Mouse (Mus musculus) forebrain, embryonic 10.5 days (tissue): ENCODE data around the gene Aplp1. TPM values are rescaled to one million over a fixed set of nuclear protein-coding genes. Genes with fewer than 3 reads are reported as not detected.

Experiments used
- DNase-seq: peaks from one replicate; pipeline ENCODE4 v3.0.0-alpha.2; 2017; ENCODE audit warnings: low spot score; ENCODE audit errors: extremely low spot score
- H3K27ac ChIP-seq: fragments of 300-500 bp; sonication (generic); 2 replicates; pipeline ENCODE4 v1.5.1; 2016; ENCODE audit warnings: mild to moderate bottlenecking
- H3K27me3 ChIP-seq: fragments of 300-500 bp; sonication (generic); 2 replicates; pipeline ENCODE4 v1.6.1; 2016; ENCODE audit warnings: mild to moderate bottlenecking; ENCODE audit not compliant: poor library complexity, severe bottlenecking
- H3K36me3 ChIP-seq: fragments of 300-500 bp; sonication (generic); replicated peaks from 2 replicates; pipeline ENCODE4 v1.6.1; 2016; ENCODE audit warnings: mild to moderate bottlenecking, moderate library complexity
- H3K4me1 ChIP-seq: fragments of 300-500 bp; sonication (generic); 2 replicates; pipeline ENCODE4 v1.6.1; 2016
- H3K4me3 ChIP-seq: fragments of 300-500 bp; sonication (generic); 2 replicates; pipeline ENCODE4 v1.5.1; 2016; ENCODE audit warnings: mild to moderate bottlenecking, moderate library complexity
- H3K9me3 ChIP-seq: fragments of 300-500 bp; sonication (generic); 2 replicates; pipeline ENCODE4 v1.6.1; 2016; ENCODE audit warnings: mild to moderate bottlenecking, moderate library complexity
- WGBS: fragments of 180-500 bp; shearing (Covaris S2); methylation state at CpG from one replicate; pipeline ENCODE4 v1.1.7; 2016; 5-methylcytosine and 5-hydroxymethylcytosine counted together
- polyA plus RNA-seq: library from polyadenylated mRNA; unstranded; fragments of >200 nt; fragmentation: Nextera tagmentation; extraction: Ambion mirVana; gene quantifications from 2 replicates; pipeline ENCODE4 v1.2.1, GENCODE M21; 2016

Gene Aplp1
- polyA plus RNA-seq, 1 experiment from 2014 or later: 33.7 TPM

- H3K4me3 ChIP-seq: no peak overlapping the region
- H3K27ac ChIP-seq: no peak overlapping the region
- H3K9me3 ChIP-seq: peaks cover 7% of the 10 kb centered on the region; the same call in 1 of the 2 replicates
- DNase-seq: no peak
- WGBS: 87% methylated on average over 3 of the region's 3 CpGs
- peaks cover 16% of the 10 kb centered on the region for H3K36me3 ChIP-seq
- H3K4me1 ChIP-seq: peaks cover 26% of the 10 kb centered on the region
- H3K27me3 ChIP-seq: peaks cover 34% of the 10 kb centered on the region
Observed at GRCm38 (mm10) chr7:30420673-30421072, 24.7 kb downstream of the Aplp1 start.

- 79% methylated on average over 10 of the region's 10 CpGs for WGBS
- H3K27ac ChIP-seq: no peak within 1 kb of the TSS
- H3K4me1 ChIP-seq: peaks cover 26% of the 10 kb centered on the region
- peaks cover 7% of the 10 kb centered on the region; the same call in 1 of the 2 replicates for H3K9me3 ChIP-seq
- H3K4me3 ChIP-seq: no peak within 1 kb of the TSS
- H3K27me3 ChIP-seq: peaks cover 34% of the 10 kb centered on the region
- no peak for DNase-seq
- 0 out of 2 replicates have a peak, but pooled peaks cover 8% of the 10 kb centered on the region for H3K36me3 ChIP-seq
Observed at GRCm38 (mm10) chr7:30419561-30420499, 25.5 kb downstream of the Aplp1 start, which contains the start of gene Hcst. Hcst (minus strand) TSS chr7:30419854.

- no peak for DNase-seq
- Histone ChIP-seq H3K4me3 (no peak overlapping the region), H3K36me3 (no peaks in the 10 kb centered on the region), H3K27me3 (peaks cover 22% of the 10 kb centered on the region), H3K27ac (no peak overlapping the region), H3K9me3 (peaks cover 7% of the 10 kb centered on the region; the same call in 1 of the 2 replicates), H3K4me1 (peaks cover 21% of the 10 kb centered on the region)
- 79% methylated on average over 9 of the region's 9 CpGs for WGBS
Observed at GRCm38 (mm10) chr7:30417856-30418255, 27.5 kb downstream of the Aplp1 start.

GRCm38 (mm10) chr7:30413596-30413995 lies 31.7 kb downstream of the Aplp1 start, which contains the start of gene Tyrobp:
Tyrobp (plus strand) TSS chr7:30413760.
- H3K4me1 ChIP-seq: 0 out of 2 replicates have a peak, but pooled peaks cover 4% of the 10 kb centered on the region
- H3K27me3 ChIP-seq: no peaks in the 10 kb centered on the region
- no peak within 1 kb of the TSS for H3K27ac ChIP-seq
- WGBS: 73% methylated on average over 5 of the region's 5 CpGs
- H3K36me3 ChIP-seq: no peaks in the 10 kb centered on the region
- no peak within 1 kb of the TSS for H3K4me3 ChIP-seq
- no peak for DNase-seq
- H3K9me3 ChIP-seq: peaks cover 7% of the 10 kb centered on the region; the same call in 1 of the 2 replicates

- no peak overlapping the region for H3K4me3 ChIP-seq
- WGBS: 64% methylated on average over 4 of the region's 4 CpGs
- H3K9me3 ChIP-seq: 0 out of 2 replicates have a peak, but pooled peaks cover 2% of the 10 kb centered on the region
- no peak for DNase-seq
- H3K27ac ChIP-seq: no peak overlapping the region
- H3K36me3 ChIP-seq: no peaks in the 10 kb centered on the region
- no peaks in the 10 kb centered on the region for H3K4me1 ChIP-seq
- H3K27me3 ChIP-seq: no peaks in the 10 kb centered on the region
Observed at GRCm38 (mm10) chr7:30412735-30413147, 32.6 kb downstream of the Aplp1 start.

GRCm38 (mm10) chr7:30411023-30411422 lies 34.3 kb downstream of the Aplp1 start:
- no peaks in the 10 kb centered on the region for H3K27me3 ChIP-seq
- no peaks in the 10 kb centered on the region for H3K9me3 ChIP-seq
- no peak overlapping the region for H3K27ac ChIP-seq
- no peaks in the 10 kb centered on the region for H3K36me3 ChIP-seq
- 83% methylated on average over 3 of the region's 3 CpGs for WGBS
- DNase-seq: no peak
- H3K4me3 ChIP-seq: no peak overlapping the region
- no peaks in the 10 kb centered on the region for H3K4me1 ChIP-seq

- Histone ChIP-seq H3K4me1 (no peaks in the 10 kb centered on the region), H3K9me3 (no peaks in the 10 kb centered on the region), H3K27me3 (no peaks in the 10 kb centered on the region), H3K4me3 (no peak overlapping the region), H3K36me3 (no peaks in the 10 kb centered on the region), H3K27ac (no peak overlapping the region)
- WGBS: 82% methylated on average over 2 of the region's 2 CpGs
- DNase-seq: no peak
Observed at GRCm38 (mm10) chr7:30409789-30410188, 35.5 kb downstream of the Aplp1 start.

GRCm38 (mm10) chr7:30408639-30409038 lies 36.7 kb downstream of the Aplp1 start:
- DNase-seq: no peak
- Histone ChIP-seq H3K36me3 (no peaks in the 10 kb centered on the region), H3K27ac (no peak overlapping the region), H3K4me3 (no peak overlapping the region), H3K4me1 (no peaks in the 10 kb centered on the region), H3K27me3 (no peaks in the 10 kb centered on the region), H3K9me3 (no peaks in the 10 kb centered on the region)
- 90% methylated on average over 3 of the region's 3 CpGs for WGBS

- H3K36me3 ChIP-seq: no peaks in the 10 kb centered on the region
- no peak overlapping the region for H3K27ac ChIP-seq
- no peak for DNase-seq
- WGBS: 74% methylated on average over 4 of the region's 4 CpGs
- H3K4me1 ChIP-seq: no peaks in the 10 kb centered on the region
- no peaks in the 10 kb centered on the region for H3K9me3 ChIP-seq
- no peaks in the 10 kb centered on the region for H3K27me3 ChIP-seq
- H3K4me3 ChIP-seq: no peak overlapping the region
Observed at GRCm38 (mm10) chr7:30402343-30402742, 43.0 kb downstream of the Aplp1 start.

GRCm38 (mm10) chr7:30399671-30400070 lies 45.7 kb downstream of the Aplp1 start:
- Histone ChIP-seq H3K27me3 (no peaks in the 10 kb centered on the region), H3K9me3 (no peaks in the 10 kb centered on the region), H3K4me3 (no peak overlapping the region), H3K4me1 (no peaks in the 10 kb centered on the region), H3K36me3 (no peaks in the 10 kb centered on the region), H3K27ac (no peak overlapping the region)
- DNase-seq: no peak
- 62% methylated on average over 7 of the region's 7 CpGs for WGBS

- no peak for DNase-seq
- no peak overlapping the region for H3K4me3 ChIP-seq
- H3K27ac ChIP-seq: no peak overlapping the region
- no peaks in the 10 kb centered on the region for H3K27me3 ChIP-seq
- H3K36me3 ChIP-seq: no peaks in the 10 kb centered on the region
- H3K4me1 ChIP-seq: no peaks in the 10 kb centered on the region
- H3K9me3 ChIP-seq: no peaks in the 10 kb centered on the region
- 44% methylated on average over 2 of the region's 2 CpGs for WGBS
Observed at GRCm38 (mm10) chr7:30394871-30395270, 50.5 kb downstream of the Aplp1 start.

GRCm38 (mm10) chr7:30394379-30394778 lies 51.0 kb downstream of the Aplp1 start:
- Histone ChIP-seq H3K4me1 (no peaks in the 10 kb centered on the region), H3K27me3 (no peaks in the 10 kb centered on the region), H3K36me3 (no peaks in the 10 kb centered on the region), H3K9me3 (no peaks in the 10 kb centered on the region), H3K27ac (no peak overlapping the region), H3K4me3 (no peak overlapping the region)
- WGBS: 63% methylated on average over 11 of the region's 11 CpGs
- no peak for DNase-seq

- H3K27ac ChIP-seq: 0 out of 2 replicates have a peak overlapping the region, but pooled peaks have one; percentile 5
- 88% methylated on average over 4 of the region's 4 CpGs for WGBS
Observed at GRCm38 (mm10) chr7:30393631-30394030, 51.7 kb downstream of the Aplp1 start.

More at GRCm38 (mm10) chr7:30393631-30394030, 51.7 kb downstream of the Aplp1 start:
- no peak overlapping the region for H3K4me3 ChIP-seq
- H3K36me3 ChIP-seq: no peaks in the 10 kb centered on the region
- no peaks in the 10 kb centered on the region for H3K27me3 ChIP-seq
- DNase-seq: no peak
- no peaks in the 10 kb centered on the region for H3K4me1 ChIP-seq
- no peaks in the 10 kb centered on the region for H3K9me3 ChIP-seq
